Mouse (Mus musculus): ENCODE data around the gene Mmp9. TPM values are rescaled to one million over a fixed set of nuclear protein-coding genes. Genes with fewer than 3 reads are reported as not detected.

Gene Mmp9
- polyA plus RNA-seq, 1 experiment from 2014 or later, result 46.1 TPM

GRCm38 (mm10) chr2:164956195-164956594 lies 15.6 kb downstream of the Mmp9 start:
- Histone ChIP-seq H3K4me1 (peaks cover 14% of the 10 kb centered on the region), H3K4me2 (replicated peaks) (no peak overlapping the region), H3K9ac (no peak overlapping the region), H3K36me3 (no peaks in the 10 kb centered on the region), H3K4me3 (replicated peaks) (no peak overlapping the region), H3K27me3 (peaks cover 42% of the 10 kb centered on the region), H3K9me3 (replicated peaks) (no peaks in the 10 kb centered on the region), H3K27ac (replicated peaks) (no peak overlapping the region)
- ATAC-seq (ENCODE audit: insufficient number of reproducible peaks, low FRiP score, low TSS enrichment, low read depth), result no peak
- WGBS, result 53% methylated on average over 5 of the region's 5 CpGs

DNA sequence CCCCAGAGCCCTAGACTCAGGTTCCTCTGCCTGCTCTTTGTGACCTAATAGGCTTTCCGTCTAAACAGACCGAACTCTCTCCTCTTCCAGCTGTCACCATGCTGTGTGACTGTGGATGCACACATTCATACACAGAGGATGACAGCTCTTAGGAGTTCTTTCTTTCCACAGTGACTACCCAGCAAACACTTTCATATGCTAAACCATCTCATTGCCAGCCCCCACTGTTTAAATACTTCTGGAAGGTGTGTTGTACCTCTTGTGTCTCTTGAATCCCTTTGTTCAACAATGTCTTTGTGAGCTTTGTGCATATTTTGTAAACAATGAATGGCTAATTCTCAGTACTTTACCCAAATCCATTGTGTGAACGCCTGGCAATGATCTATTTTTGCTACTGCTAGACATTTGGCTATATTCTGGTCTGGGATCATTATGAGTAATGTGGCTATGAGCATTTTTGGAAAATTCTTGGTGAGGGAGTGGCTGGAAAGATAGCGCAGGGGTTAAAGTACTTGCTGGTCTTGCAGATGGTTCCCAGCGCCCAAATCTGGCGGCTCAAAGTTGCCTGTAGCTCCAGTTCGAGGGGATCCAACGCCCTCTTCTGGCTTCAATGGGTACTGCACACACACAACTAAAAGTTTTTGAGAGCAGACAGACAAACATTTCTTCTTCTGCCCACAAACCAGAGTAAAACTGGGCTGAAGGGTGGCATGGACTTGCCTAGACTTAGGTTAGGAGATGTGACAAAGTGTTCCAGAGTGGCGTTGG lies 17.2 kb downstream of the Mmp9 start:
- H3K27ac ChIP-seq (replicated peaks), result no peak overlapping the region
- no peak overlapping the region for H3K4me2 ChIP-seq (replicated peaks)
- no peak overlapping the region for H3K4me3 ChIP-seq (replicated peaks)
- 62% methylated on average over 9 of the region's 9 CpGs for WGBS
- no peaks in the 10 kb centered on the region for H3K36me3 ChIP-seq
- H3K27me3 ChIP-seq, result peaks cover 35% of the 10 kb centered on the region
- H3K9ac ChIP-seq, result no peak overlapping the region
- no peaks in the 10 kb centered on the region for H3K9me3 ChIP-seq (replicated peaks)
- no peak for ATAC-seq (ENCODE audit: insufficient number of reproducible peaks, low FRiP score, low TSS enrichment, low read depth)
- peaks cover 19% of the 10 kb centered on the region for H3K4me1 ChIP-seq

- Histone ChIP-seq H3K27ac (replicated peaks) (no peak within 1 kb of the TSS), H3K27me3 (peaks cover 14% of the 10 kb centered on the region)
- WGBS, result 1% methylated on average over 40 of the region's 54 CpGs
Measured at GRCm38 (mm10) chr2:164960716-164961441, 20.3 kb downstream of the Mmp9 start, which contains the start of gene Slc12a5. Slc12a5 (plus strand) TSS chr2:164960802.

DNA sequence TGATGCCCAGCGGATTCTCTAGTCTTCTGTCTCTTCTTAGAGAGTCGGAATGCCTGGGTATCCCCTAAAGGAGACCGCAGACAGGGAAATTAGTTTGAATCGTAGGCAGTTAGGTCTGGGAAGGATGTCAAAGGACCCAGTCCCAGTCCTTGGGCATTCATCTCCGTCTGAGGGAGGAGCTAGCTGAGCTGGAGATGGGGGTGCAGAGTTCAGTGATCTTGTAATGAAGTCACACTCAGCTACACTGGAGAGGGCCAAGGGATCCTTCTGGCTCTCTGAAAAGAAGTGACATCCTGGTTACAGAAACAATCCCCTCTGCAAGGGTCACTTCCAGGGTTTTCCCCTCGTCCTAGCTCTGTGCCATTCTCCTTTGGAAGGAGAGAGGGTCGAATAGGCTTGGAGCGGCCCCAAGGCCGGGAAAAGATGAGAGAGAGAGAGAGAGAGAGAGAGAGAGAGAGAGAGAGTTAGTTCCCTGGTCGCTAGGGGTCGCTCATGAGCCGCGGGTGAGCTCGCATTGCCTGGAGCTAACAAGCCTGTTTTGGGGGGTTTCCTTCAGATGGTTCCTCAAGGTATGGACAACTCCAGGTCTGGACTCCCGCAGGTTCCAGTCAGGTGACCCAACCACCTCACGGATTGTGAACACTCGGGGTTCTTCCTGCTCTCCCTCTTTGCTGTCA lies 21.1 kb downstream of the Mmp9 start:
- Histone ChIP-seq H3K27ac (replicated peaks) (no peak overlapping the region), H3K9ac (no peak overlapping the region), H3K4me3 (replicated peaks) (0 out of 2 replicates have a peak overlapping the region, but pooled peaks have one; percentile 54), H3K9me3 (replicated peaks) (no peaks in the 10 kb centered on the region), H3K4me1 (peaks cover 11% of the 10 kb centered on the region; the same call in 1 of the 2 replicates), H3K4me2 (replicated peaks) (peak overlapping the region; percentile 65; the same call in 1 of the 2 replicates), H3K36me3 (no peaks in the 10 kb centered on the region), H3K27me3 (peaks cover 22% of the 10 kb centered on the region)
- 0 out of 2 replicates have a peak, but pooled peaks have one; percentile 8 for ATAC-seq (ENCODE audit: insufficient number of reproducible peaks, low FRiP score, low TSS enrichment, low read depth)
- WGBS, result 8% methylated on average over 17 of the region's 17 CpGs

More at GRCm38 (mm10) chr2:164960716-164961441, 20.3 kb downstream of the Mmp9 start, which contains the start of gene Slc12a5:
- 0 out of 2 replicates have a peak within 1 kb of the TSS, but pooled peaks have one; percentile 22 for H3K9ac ChIP-seq
- no peaks in the 10 kb centered on the region for H3K36me3 ChIP-seq
- H3K9me3 ChIP-seq (replicated peaks), result no peaks in the 10 kb centered on the region
- peak; percentile 44; the same call in 1 of the 2 replicates for ATAC-seq (ENCODE audit: insufficient number of reproducible peaks, low FRiP score, low TSS enrichment, low read depth)
- peak within 1 kb of the TSS; percentile 54 for H3K4me3 ChIP-seq (replicated peaks)
- peak within 1 kb of the TSS; percentile 65 for H3K4me2 ChIP-seq (replicated peaks)
- H3K4me1 ChIP-seq, result peaks cover 11% of the 10 kb centered on the region; the same call in 1 of the 2 replicates

DNA sequence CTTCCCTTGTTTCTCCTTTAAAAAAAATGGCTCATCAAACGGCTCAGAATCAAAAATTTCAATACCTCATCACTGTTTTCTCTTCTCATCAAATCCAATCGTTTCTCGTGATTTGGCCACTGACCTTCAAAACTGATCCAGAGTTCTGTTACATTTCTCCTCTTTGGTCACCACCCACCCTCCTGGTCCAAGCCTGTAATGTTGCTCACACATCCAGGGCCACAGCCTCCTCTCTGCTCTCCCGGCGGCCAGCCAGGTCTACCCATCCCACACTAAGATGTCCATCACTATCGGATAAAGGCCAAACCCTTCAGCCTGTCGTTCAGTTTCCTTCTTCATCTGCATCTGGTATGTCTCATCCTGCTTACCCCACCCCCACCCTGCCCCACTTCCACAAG lies 21.6 kb downstream of the Mmp9 start:
- ATAC-seq (ENCODE audit: insufficient number of reproducible peaks, low FRiP score, low TSS enrichment, low read depth), result no peak
- 51% methylated on average over 7 of the region's 7 CpGs for WGBS
- H3K4me3 ChIP-seq (replicated peaks), result no peak overlapping the region
- no peak overlapping the region for H3K9ac ChIP-seq
- no peaks in the 10 kb centered on the region for H3K9me3 ChIP-seq (replicated peaks)
- H3K36me3 ChIP-seq, result no peaks in the 10 kb centered on the region
- H3K27me3 ChIP-seq, result peaks cover 27% of the 10 kb centered on the region
- no peak overlapping the region for H3K4me2 ChIP-seq (replicated peaks)
- no peak overlapping the region for H3K27ac ChIP-seq (replicated peaks)
- H3K4me1 ChIP-seq, result peaks cover 11% of the 10 kb centered on the region; the same call in 1 of the 2 replicates

DNA sequence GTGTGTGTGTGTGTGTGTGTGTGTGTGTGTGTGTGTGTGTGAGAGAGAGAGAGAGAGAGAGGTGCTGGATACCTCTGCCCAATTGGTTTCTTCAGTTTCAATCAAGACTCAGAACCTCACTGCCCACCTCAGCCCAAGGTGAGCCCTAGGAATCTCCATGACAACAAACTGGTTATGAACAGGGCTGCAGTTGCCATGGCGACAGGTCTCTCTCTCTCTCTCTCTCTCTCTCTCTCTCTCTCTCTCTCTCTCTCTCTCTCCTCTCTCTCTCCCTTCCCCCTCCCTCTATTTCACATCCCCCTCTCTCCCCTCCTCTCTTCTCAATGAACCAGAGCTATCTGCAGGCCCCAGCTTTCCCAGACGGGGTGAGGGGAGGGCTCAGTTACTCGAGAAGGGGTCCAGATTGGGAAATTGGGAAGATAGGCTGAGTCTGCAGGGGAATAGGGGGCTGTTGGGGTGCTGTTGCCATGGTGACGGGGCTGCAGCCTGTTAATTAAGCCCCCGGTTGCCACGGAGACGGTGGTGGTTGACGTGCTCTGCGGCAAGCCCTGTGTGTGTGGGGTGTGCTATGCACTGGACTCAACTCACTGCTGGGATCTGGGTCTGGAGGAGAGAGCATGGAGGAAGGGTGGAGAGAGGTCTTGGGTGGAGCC lies 23.8 kb downstream of the Mmp9 start:
- H3K27ac ChIP-seq (replicated peaks), result no peak overlapping the region
- no peaks in the 10 kb centered on the region for H3K9me3 ChIP-seq (replicated peaks)
- H3K27me3 ChIP-seq, result peaks cover 49% of the 10 kb centered on the region
- H3K9ac ChIP-seq, result no peak overlapping the region
- no peaks in the 10 kb centered on the region for H3K36me3 ChIP-seq
- H3K4me2 ChIP-seq (replicated peaks), result no peak overlapping the region
- 36% methylated on average over 9 of the region's 9 CpGs for WGBS
- peaks cover 26% of the 10 kb centered on the region for H3K4me1 ChIP-seq
- ATAC-seq (ENCODE audit: insufficient number of reproducible peaks, low FRiP score, low TSS enrichment, low read depth), result no peak
- H3K4me3 ChIP-seq (replicated peaks), result no peak overlapping the region

GRCm38 (mm10) chr2:164964981-164965380 lies 24.4 kb downstream of the Mmp9 start:
- no peak overlapping the region for H3K4me2 ChIP-seq (replicated peaks)
- WGBS, result 88% methylated on average over 1 of the region's 1 CpGs
- peaks cover 55% of the 10 kb centered on the region for H3K27me3 ChIP-seq
- H3K36me3 ChIP-seq, result no peaks in the 10 kb centered on the region
- no peak overlapping the region for H3K27ac ChIP-seq (replicated peaks)
- H3K4me3 ChIP-seq (replicated peaks), result no peak overlapping the region
- peaks cover 26% of the 10 kb centered on the region for H3K4me1 ChIP-seq
- no peaks in the 10 kb centered on the region for H3K9me3 ChIP-seq (replicated peaks)
- no peak for ATAC-seq (ENCODE audit: insufficient number of reproducible peaks, low FRiP score, low TSS enrichment, low read depth)
- no peak overlapping the region for H3K9ac ChIP-seq

GRCm38 (mm10) chr2:164966381-164966780 lies 25.8 kb downstream of the Mmp9 start:
- no peak for ATAC-seq (ENCODE audit: insufficient number of reproducible peaks, low FRiP score, low TSS enrichment, low read depth)
- Histone ChIP-seq H3K36me3 (no peaks in the 10 kb centered on the region), H3K27ac (replicated peaks) (no peak overlapping the region), H3K9me3 (replicated peaks) (no peaks in the 10 kb centered on the region), H3K9ac (no peak overlapping the region), H3K27me3 (peaks cover 68% of the 10 kb centered on the region), H3K4me1 (peaks cover 27% of the 10 kb centered on the region), H3K4me2 (replicated peaks) (no peak overlapping the region), H3K4me3 (replicated peaks) (no peak overlapping the region)
- 19% methylated on average over 8 of the region's 8 CpGs for WGBS

- Histone ChIP-seq H3K4me2 (replicated peaks) (no peak overlapping the region), H3K4me3 (replicated peaks) (no peak overlapping the region), H3K36me3 (no peaks in the 10 kb centered on the region), H3K9ac (no peak overlapping the region), H3K4me1 (peaks cover 24% of the 10 kb centered on the region), H3K9me3 (replicated peaks) (no peaks in the 10 kb centered on the region), H3K27me3 (peaks cover 72% of the 10 kb centered on the region), H3K27ac (replicated peaks) (no peak overlapping the region)
- whole genome bisulfite sequencing, result 5% methylated on average over 6 of the region's 6 CpGs
- no peak for ATAC-seq (ENCODE audit: insufficient number of reproducible peaks, low FRiP score, low TSS enrichment, low read depth)
Measured at GRCm38 (mm10) chr2:164967193-164967592, 26.6 kb downstream of the Mmp9 start.

- Histone ChIP-seq H3K4me1 (peaks cover 24% of the 10 kb centered on the region), H3K27ac (replicated peaks) (no peak overlapping the region), H3K36me3 (no peaks in the 10 kb centered on the region), H3K9ac (no peak overlapping the region), H3K9me3 (replicated peaks) (no peaks in the 10 kb centered on the region), H3K27me3 (peaks cover 77% of the 10 kb centered on the region), H3K4me2 (replicated peaks) (peak overlapping the region; percentile 51), H3K4me3 (replicated peaks) (peak overlapping the region; percentile 30)
- ATAC-seq (ENCODE audit: insufficient number of reproducible peaks, low FRiP score, low TSS enrichment, low read depth), result no peak
- WGBS, result 1% methylated on average over 60 of the region's 65 CpGs
Measured at GRCm38 (mm10) chr2:164967761-164968440, 27.3 kb downstream of the Mmp9 start.
